Mouse (Mus musculus) megakaryocyte-erythroid progenitor cell, adult 5-6 weeks (primary cell): ENCODE data around the gene Nipsnap2. TPM values are rescaled to one million over a fixed set of nuclear protein-coding genes. Genes with fewer than 3 reads are reported as not detected.
"Not testable (repeated sequence)": the region's sequence is repeated elsewhere in the genome, so short reads cannot be mapped to it uniquely, and the experiment has no call there.

ENCODE experiments used
- ATAC-seq: replicated peaks from 2 replicates; pipeline ENCODE4 v1.8.0; 2016; ENCODE audit warnings: mild to moderate bottlenecking, inconsistent platforms; ENCODE audit not compliant: severe bottlenecking, poor library complexity, low FRiP score, low TSS enrichment
- total RNA-seq, 2 experiments: library from RNA; stranded (forward) in 1 of 2; stranded (reverse) in 1 of 2; fragments of 200-1000, 215-1000 nt in 1 of 2; fragments of >200 nt in 1 of 2; fragmentation: Nextera tagmentation in 1 of 2; gene quantifications; 2 replicates each; pipeline ENCODE4 v1.2.3; 2014 to 2017

Nipsnap2 gene
- total RNA-seq, 2 experiments from 2014 or later: 23.8 to 32.1 TPM

DNA sequence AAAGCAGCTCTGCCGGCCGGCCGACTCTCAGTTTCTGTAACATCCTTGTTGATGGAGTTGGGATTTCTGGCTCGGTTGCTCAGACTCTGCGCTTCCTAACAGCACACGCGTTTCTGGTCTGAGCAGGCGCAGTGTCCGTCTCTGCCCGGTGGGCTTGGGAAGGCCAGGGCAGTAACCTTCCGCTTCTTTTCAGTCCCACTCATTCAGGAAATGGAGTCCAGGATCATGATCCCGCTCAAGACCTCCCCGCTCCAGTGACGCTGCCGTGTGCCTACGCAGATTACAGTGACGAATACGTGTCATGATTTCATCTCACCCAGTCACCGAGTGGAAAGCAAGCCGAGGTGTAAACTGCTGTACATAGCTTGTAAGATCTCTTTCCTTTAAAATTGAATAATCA, 32.0 kb downstream of the Nipsnap2 start:
- no peak for ATAC-seq

DNA sequence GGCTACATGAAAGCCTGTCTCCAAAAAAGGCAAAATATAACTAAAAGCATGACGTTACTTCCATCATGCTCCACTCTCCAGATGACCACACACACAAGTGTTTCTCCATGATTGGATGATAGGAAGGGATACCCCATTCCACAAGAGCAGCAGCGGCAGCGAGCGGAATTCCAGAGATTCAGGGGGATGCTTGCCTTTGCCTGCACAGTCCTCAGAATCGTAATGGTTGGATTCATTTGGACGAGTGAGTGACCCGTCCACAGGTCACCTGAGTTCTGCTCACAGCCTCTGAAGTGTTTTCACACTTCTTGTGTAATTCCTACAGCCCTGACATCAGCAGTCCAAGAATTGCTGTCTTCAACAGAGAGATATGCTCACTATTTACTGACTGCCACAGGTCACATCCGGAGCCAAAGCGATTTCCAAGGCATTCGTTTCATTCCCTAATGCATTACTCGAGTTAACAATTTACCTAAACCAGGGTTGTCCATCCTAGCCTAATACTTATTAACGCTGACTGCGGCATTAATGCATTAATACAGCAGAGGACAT, 35.1 kb downstream of the Nipsnap2 start:
- no peak for ATAC-seq

DNA sequence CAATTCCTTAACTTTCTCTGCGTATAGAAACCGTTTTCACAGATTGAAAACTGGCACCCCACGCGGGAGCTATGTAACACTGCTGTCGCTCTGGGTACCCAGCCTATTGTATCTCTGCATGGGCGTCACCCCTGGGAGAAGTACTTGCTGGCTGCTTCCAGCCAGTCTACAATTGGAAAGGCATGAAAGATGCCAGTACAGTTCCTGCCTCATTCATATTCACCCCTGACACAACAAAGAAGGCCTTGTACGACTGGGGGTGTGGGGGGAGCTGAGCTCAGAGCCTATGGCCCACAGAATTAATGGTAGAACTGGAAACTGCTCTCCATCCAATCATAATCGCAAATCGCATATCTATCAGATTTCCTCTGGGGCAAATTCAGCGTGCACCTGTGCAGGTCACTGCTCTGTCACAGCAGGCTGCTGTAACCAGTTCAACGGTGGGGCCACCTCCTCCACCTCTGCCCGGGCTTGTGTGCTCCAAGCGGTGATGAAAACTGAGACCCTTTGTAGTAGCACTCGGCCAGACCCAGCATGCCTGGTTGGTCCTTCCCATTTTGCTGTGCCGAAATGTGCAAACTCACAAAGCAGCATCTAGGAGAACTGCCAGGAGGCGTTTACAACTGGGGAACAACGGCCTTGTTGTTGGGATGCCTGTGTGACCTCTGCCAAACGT, 37.1 kb downstream of the Nipsnap2 start:
- ATAC-seq: no peak

GRCm38 (mm10) chr5:129770443-129771355, 45.8 kb downstream of the Nipsnap2 start:
- ATAC-seq: peak; percentile 30; the same call in 1 of the 2 replicates

- ATAC-seq: no peak
Measured at GRCm38 (mm10) chr5:129772433-129772832, 47.6 kb downstream of the Nipsnap2 start.

GRCm38 (mm10) chr5:129773330-129773729, 48.5 kb downstream of the Nipsnap2 start:
- ATAC-seq: not testable (repeated sequence)

- no peak for ATAC-seq
Measured at GRCm38 (mm10) chr5:129774661-129775060, 49.8 kb downstream of the Nipsnap2 start.

DNA sequence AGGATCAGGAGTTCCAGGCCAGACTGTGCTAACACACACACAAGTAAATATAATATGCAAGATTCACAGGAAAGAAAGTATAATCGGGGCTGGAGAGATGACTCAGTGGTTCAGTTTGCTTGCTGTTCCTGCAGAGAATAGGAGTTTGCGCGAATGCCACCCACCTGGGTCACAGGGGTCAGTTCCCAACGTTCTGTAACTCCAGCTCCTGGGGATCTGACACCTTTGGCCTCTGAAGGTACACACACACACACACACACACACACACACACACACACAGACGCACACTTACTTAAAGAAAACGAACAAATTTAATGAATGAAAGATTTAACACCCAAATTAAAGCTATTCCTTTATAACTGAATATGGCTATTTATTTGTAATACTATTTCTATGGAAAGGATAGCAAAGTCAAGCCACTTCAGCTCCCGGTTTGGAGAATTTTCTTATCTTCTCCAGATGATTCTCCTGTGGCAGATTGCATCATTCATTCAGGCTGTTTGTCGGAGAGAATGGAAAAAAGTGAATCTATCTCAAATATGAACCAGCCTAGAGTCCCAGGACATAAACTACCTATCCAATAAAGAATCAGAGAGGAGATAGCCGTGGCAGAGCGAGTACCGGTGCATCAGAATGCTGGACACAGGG, 53.6 kb downstream of the Nipsnap2 start:
- ATAC-seq: no peak

GRCm38 (mm10) chr5:129778996-129779716, 54.3 kb downstream of the Nipsnap2 start:
- peak; percentile 85 for ATAC-seq

DNA sequence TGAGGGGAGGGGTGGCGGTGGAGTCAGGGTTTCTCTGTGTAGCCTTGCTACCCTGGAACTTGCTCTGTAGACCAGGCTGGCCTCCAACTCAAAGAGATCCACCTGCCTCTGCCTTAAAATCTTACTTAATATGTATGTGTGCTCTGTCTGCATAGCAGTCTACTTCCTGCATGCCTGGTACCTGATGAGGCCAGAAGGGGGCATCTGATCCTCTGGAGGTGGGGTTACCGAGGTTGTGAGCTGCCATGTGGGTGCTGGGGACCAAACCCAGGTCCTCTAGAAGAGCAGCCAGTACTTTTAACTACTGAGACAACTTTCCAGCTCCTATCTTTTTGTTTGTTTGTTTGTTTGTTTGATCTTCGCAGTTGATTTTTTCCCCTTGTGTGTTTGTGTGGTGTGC, 55.3 kb downstream of the Nipsnap2 start:
- no peak for ATAC-seq

- no peak for ATAC-seq
Measured at GRCm38 (mm10) chr5:129782211-129782610, 57.3 kb downstream of the Nipsnap2 start.

DNA sequence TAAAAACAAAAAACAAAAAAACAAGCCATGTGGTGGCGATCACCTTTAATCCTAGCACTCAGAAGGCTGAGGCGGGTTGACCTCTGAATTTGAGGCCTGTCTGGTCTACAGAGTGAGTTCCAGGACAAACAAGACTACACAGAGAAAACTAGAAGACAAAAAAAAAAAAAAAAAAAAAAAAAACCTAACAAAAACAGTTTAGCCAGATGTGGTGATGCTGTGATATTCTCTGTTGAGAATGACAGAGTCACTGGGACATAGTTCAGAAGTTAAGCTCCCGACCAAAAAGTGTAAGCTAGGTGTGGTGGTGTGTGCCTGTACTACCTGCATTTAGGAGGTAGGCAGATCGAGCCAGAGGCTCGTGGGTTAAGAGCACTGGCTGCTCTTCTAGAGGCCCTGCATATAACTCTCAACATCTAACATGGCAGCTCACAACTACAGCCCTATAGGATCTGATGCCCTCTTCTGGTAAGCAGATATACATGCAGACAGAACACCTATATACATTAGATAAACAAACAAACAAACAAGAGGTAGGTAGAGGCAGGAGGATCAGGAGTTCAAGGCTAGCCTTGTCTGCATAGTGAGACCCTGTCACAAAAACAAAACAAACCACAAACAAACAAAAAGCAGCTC, 60.5 kb downstream of the Nipsnap2 start:
- ATAC-seq: no peak

DNA sequence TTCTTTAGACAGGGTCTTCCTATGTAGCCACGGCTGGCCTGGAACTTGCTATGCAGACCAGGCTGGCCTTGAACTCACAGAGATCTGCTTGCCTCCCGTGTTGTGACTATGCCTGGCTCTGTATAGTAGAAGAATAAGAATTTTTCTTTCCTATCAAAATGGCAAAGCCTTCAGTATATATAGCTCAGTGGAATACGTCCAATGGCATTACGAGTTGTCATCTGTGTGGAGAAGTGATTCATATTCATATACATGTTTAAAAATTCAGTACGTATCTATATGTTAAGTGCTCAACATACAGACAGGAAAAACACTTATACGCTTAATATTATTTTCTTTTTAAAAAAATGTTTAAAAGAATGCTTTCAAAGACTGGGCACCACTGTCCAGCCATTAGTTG, 61.3 kb downstream of the Nipsnap2 start:
- ATAC-seq: no peak

DNA sequence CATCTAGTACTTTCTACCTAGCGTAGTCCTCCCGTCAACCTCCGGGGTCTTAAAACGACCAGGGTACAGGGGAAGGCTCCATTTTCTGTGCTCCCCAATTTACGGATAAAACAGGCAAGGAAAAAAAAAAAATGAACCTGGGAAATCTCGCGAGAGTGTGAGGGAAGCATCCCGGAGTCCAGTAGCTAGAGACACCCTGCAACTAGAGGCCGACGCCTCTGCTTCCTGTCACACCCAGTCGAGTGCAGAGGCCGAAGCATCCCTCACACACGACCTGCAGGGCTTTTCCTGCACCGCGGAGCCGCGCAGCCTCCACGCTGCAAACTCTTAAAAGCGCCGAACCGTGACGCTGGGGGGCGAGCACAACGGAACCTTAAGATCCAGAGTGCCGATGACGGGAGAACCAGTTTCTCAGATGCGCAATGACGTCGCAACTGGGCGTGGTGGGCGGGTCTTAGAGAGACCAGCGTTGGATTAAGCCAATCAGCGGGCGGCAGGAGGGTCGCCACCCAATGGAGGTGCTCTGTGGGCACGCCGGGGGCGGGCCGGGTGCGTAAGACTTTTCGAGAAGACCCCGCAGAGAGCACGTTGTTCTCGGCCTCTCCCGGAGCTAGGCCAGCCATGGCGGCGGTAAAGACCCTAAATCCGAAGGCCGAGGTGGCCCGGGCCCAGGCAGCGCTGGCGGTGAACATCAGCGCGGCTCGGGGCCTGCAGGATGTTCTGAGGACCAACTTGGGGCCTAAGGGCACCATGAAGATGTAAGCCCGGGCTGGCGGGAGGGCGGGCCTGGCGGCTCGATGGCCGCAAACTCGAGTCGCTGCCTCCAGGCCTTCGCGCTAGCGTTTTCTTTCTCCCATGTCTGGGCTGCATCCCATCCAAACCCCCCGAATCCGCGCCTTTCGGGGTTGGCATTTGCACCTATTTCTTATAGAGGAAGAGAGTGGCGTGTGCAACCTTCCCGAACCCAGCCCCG, 62.2 kb downstream of the Nipsnap2 start, which contains the start of gene Psph:
Gene Psph (minus strand): TSS at position 632 of the 973 bp plus-strand sequence.
- peak; percentile 94 for ATAC-seq

DNA sequence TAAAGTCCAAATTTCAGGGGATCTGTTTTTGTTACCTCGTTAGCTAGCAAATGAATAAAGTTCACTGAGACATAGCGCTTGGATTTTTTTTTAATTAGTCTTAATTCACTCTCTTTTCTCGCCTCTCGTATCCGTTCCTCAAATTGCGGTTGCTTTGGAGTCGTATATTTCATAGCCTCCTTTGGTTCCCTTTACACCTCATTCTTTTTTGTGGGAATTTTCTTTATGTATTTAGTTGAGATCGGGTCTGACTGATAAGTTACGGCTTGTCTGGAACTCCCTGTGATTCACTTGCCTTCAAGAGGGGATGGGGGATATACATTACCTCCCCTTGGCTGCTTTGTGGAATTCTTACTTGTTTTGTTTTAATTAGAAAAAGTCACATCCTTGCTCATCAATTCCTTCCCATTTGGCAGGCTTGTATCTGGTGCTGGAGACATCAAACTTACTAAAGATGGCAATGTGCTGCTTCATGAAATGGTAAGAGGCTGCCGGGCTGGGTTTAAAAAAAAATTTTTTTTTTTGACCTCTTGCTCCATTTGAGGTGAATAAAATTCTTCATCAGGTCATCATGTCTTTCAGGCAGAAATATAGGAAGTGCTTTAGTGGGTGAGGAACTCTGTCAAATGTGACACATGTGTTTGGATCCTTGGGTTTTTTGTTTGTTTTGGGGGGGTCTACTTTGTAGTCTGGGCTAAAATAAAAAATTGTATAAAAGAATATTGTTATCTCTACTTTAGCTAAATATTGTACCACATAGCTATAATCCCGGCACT, 63.1 kb downstream of the Nipsnap2 start:
- no peak for ATAC-seq

- ATAC-seq: not testable (repeated sequence)
Measured at GRCm38 (mm10) chr5:129790591-129790990, 65.7 kb downstream of the Nipsnap2 start.
